Mouse (Mus musculus): ENCODE results near the gene Krit1.
"Not testable (repeated sequence)": the region's sequence is repeated elsewhere in the genome, so short reads cannot be mapped to it uniquely, and the experiment has no call there.

DNA sequence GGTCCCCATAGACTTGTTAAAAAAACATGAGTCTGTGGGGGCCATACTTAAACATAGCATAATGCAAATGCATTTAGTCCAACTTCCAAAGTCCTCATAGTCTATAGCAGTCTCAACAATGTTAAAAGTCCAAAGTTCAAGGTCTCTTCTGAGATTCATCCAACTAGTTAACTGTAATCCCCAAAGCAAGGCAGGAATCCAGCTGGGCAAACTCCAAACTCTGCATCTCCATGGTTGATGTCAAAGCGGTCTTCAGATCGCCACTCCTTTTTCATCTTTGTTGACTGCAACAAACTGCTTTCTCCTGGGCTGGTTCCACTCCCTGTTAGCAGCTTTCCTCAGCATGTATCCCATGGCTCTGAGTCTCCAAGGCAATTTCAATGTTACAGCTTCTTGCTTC lies 5.9 kb upstream of the Krit1 start:
- TF ChIP-seq CTCF (IDR thresholded peaks at IDR 0.05; ENCODE audit: borderline replicate concordance, insufficient read depth, low read depth, low read length); POLR2A (IDR thresholded peaks at IDR 0.05; ENCODE audit: borderline replicate concordance, insufficient read depth, low read length): not testable (repeated sequence)
